Mouse (Mus musculus): Measurements from ENCODE around the gene Slc16a2. TPM values are rescaled to one million over a fixed set of nuclear protein-coding genes. Genes with fewer than 3 reads are reported as not detected.

Slc16a2 gene
- polyA plus RNA-seq (2012; rRNA removed) = 6.8 and 8.3 TPM in 2 replicates

DNA sequence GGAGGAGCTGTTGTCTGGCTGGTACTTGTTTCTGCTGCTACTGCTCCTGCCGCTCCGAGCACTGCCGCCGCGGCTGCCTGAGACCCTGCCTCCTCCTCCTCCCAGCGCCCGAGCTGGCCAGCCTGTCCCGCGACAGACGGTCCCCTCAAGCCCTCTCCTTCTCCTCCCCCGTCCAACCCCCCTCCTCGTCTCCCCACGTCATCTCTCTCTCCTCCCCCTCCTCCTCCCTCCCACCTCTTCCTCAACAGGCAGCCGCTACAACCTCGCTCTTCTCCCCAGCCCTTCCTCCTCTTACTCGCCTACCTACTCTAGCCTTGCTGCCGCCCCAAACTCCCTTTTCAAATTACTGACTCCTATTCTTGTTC, at the start of gene Slc16a2:
TSS of gene Slc16a2 (minus strand) at position 152 of the 365 bp plus-strand sequence.
- H3K27me3 ChIP-seq (ENCODE audit: control insufficient read depth, insufficient read depth, low read length) = peaks cover 5% of the 10 kb centered on the region; the same call in 1 of the 2 replicates
- H3K36me3 ChIP-seq (ENCODE audit: control insufficient read depth, insufficient read depth, low read length) = no peaks in the 10 kb centered on the region
- peak within 1 kb of the TSS; percentile 45 for H3K4me3 ChIP-seq (ENCODE audit: control insufficient read depth, insufficient read depth, low read length)
- H3K4me1 ChIP-seq (replicated peaks; ENCODE audit: control insufficient read depth, insufficient read depth, low read length) = peaks cover 8% of the 10 kb centered on the region
- 3% methylated on average over 12 of the region's 17 CpGs for WGBS
- peak; percentile 36 for DNase-seq
- TF ChIP-seq CTCF (IDR thresholded peaks at IDR 0.05; ENCODE audit: borderline replicate concordance, control insufficient read depth, extremely low read depth, insufficient read depth, low read length, poor library complexity) (no peak), POLR2A (IDR thresholded peaks at IDR 0.05; ENCODE audit: control insufficient read depth, extremely low read depth, insufficient read depth, low read length, poor library complexity) (no peak)
- H3K27ac ChIP-seq (ENCODE audit: control insufficient read depth, insufficient read depth, low read length) = peak within 1 kb of the TSS; percentile 9; the same call in 1 of the 2 replicates

DNA sequence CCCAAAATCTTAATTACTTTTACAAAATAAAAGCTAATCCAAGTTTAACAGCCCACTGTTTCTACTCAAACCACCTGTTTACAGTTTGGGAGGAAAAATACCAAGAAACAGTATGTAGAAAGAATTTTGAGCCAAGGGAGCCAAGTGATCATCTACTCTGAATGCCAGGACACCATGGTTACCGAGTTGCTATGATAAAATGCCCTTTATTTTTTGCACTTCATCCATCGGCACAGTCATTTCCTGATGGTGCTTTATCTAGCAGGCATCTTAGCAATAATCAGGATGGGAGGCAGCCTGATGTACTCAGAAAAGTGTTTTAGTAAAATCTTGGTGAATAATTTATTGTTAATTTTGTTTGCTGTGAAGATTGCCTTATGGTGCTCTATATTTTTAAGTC, 41.7 kb upstream of the Slc16a2 start:
- Histone ChIP-seq H3K36me3 (ENCODE audit: control insufficient read depth, insufficient read depth, low read length) (no peaks in the 10 kb centered on the region), H3K27ac (ENCODE audit: control insufficient read depth, insufficient read depth, low read length) (no peak overlapping the region), H3K4me3 (ENCODE audit: control insufficient read depth, insufficient read depth, low read length) (no peak overlapping the region), H3K4me1 (replicated peaks; ENCODE audit: control insufficient read depth, insufficient read depth, low read length) (no peaks in the 10 kb centered on the region), H3K27me3 (ENCODE audit: control insufficient read depth, insufficient read depth, low read length) (no peaks in the 10 kb centered on the region)
- TF ChIP-seq CTCF (IDR thresholded peaks at IDR 0.05; ENCODE audit: borderline replicate concordance, control insufficient read depth, extremely low read depth, insufficient read depth, low read length, poor library complexity) = no peak
- no peak for TF ChIP-seq POLR2A (IDR thresholded peaks at IDR 0.05; ENCODE audit: control insufficient read depth, extremely low read depth, insufficient read depth, low read length, poor library complexity)
- 69% methylated on average over 2 of the region's 2 CpGs for WGBS
- DNase-seq = no peak

DNA sequence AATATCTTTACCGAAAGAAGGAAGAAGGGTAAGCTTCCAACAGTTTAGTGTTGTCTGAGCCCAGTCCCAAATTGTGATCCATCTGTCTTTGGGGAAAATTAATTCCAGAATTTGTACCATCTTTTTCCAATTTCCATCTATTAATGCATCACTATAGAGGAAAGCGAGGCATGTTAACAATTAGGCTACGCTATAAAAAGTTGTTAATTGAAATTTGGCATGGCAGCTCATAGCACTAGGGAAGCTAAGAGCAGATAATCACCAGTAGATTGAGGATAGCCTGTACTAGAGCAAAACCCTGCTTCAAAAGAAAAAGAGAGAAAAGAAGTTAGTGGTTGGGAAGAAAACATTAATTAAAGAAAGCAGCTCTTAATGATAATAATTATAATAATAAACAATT, 41.1 kb upstream of the Slc16a2 start:
- 100% methylated on average over 3 of the region's 3 CpGs for WGBS
- H3K4me1 ChIP-seq (replicated peaks; ENCODE audit: control insufficient read depth, insufficient read depth, low read length) = no peaks in the 10 kb centered on the region
- no peaks in the 10 kb centered on the region for H3K36me3 ChIP-seq (ENCODE audit: control insufficient read depth, insufficient read depth, low read length)
- no peak overlapping the region for H3K4me3 ChIP-seq (ENCODE audit: control insufficient read depth, insufficient read depth, low read length)
- no peak overlapping the region for H3K27ac ChIP-seq (ENCODE audit: control insufficient read depth, insufficient read depth, low read length)
- DNase-seq = no peak
- no peak for TF ChIP-seq CTCF (IDR thresholded peaks at IDR 0.05; ENCODE audit: borderline replicate concordance, control insufficient read depth, extremely low read depth, insufficient read depth, low read length, poor library complexity)
- TF ChIP-seq POLR2A (IDR thresholded peaks at IDR 0.05; ENCODE audit: control insufficient read depth, extremely low read depth, insufficient read depth, low read length, poor library complexity) = no peak
- no peaks in the 10 kb centered on the region for H3K27me3 ChIP-seq (ENCODE audit: control insufficient read depth, insufficient read depth, low read length)

DNA sequence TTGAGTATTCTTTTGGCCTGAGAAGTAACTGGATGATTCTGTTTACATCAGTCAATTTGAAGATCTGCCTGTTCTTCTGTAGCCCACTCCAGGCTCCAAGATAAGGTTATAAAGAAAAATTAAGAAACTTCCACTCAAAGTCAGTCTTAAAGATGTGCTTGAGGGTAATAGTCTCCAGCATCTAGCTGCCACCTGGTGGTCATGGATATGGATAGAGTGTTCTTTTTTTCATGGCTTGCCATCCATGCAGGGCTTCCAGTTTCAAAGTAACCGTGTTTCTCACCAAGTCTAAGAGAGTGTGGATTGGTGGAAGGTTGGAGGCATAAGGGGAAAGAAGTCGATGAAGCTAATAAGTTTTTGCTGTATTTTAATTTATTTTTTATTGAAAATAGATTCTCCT, 23.5 kb upstream of the Slc16a2 start:
- TF ChIP-seq POLR2A (IDR thresholded peaks at IDR 0.05; ENCODE audit: control insufficient read depth, extremely low read depth, insufficient read depth, low read length, poor library complexity) = no peak
- TF ChIP-seq CTCF (IDR thresholded peaks at IDR 0.05; ENCODE audit: borderline replicate concordance, control insufficient read depth, extremely low read depth, insufficient read depth, low read length, poor library complexity) = no peak
- Histone ChIP-seq H3K4me3 (ENCODE audit: control insufficient read depth, insufficient read depth, low read length) (no peak overlapping the region), H3K27me3 (ENCODE audit: control insufficient read depth, insufficient read depth, low read length) (no peaks in the 10 kb centered on the region), H3K36me3 (ENCODE audit: control insufficient read depth, insufficient read depth, low read length) (no peaks in the 10 kb centered on the region), H3K27ac (ENCODE audit: control insufficient read depth, insufficient read depth, low read length) (no peak overlapping the region), H3K4me1 (replicated peaks; ENCODE audit: control insufficient read depth, insufficient read depth, low read length) (no peaks in the 10 kb centered on the region)
- DNase-seq = peak; percentile 1
- WGBS = 41% methylated on average over 2 of the region's 2 CpGs

DNA sequence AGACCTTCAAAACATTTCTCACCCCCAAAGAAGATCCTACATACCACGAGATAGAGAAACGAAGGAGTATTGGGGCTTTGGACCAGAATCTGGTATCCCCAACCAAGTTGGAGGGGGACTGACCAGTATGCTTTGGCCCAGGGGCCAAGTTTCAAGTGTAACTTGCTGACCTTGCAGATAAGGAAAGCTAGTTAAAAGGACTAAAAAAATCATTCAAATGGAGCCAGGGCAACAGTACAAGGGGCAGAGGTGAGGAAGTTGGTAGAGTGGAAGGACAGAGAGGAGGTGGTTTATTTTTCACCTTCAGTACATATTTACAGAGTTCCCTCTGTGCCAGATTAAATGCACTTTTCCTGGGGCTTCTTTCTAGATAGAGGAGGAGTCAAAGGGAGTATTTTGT, 7.1 kb upstream of the Slc16a2 start:
- H3K4me1 ChIP-seq (replicated peaks; ENCODE audit: control insufficient read depth, insufficient read depth, low read length) = no peaks in the 10 kb centered on the region
- H3K4me3 ChIP-seq (ENCODE audit: control insufficient read depth, insufficient read depth, low read length) = no peak overlapping the region
- TF ChIP-seq CTCF (IDR thresholded peaks at IDR 0.05; ENCODE audit: borderline replicate concordance, control insufficient read depth, extremely low read depth, insufficient read depth, low read length, poor library complexity) = no peak
- no peak for TF ChIP-seq POLR2A (IDR thresholded peaks at IDR 0.05; ENCODE audit: control insufficient read depth, extremely low read depth, insufficient read depth, low read length, poor library complexity)
- no peak overlapping the region for H3K27ac ChIP-seq (ENCODE audit: control insufficient read depth, insufficient read depth, low read length)
- DNase-seq = no peak
- H3K36me3 ChIP-seq (ENCODE audit: control insufficient read depth, insufficient read depth, low read length) = no peaks in the 10 kb centered on the region
- H3K27me3 ChIP-seq (ENCODE audit: control insufficient read depth, insufficient read depth, low read length) = no peaks in the 10 kb centered on the region
- WGBS = 97% methylated on average over 2 of the region's 2 CpGs

DNA sequence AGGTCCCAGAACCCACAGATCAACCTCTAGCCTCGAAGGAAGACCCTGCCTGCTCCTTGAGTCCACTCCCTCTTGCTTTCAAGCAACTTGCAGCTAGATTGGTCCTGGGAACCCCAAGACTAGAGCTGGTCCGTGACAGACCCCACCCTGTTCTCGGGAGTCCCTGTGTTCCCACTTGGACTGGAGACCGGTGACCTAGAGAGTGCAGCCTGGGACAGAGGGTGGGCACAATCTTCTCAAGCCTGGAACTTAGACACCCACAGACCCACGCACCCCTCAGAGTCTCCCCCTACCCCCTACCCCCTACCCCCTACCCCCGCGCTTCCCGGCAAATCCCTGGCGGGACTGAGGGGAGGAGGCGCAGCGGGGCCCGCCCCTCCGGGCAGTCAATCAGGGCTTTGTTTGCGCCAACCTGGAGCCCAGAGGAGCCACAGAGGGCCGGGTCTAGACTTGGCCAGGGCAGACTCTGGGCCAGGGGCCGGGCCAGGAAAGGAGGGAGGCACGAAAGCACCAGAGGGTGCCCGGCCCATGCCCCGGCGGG, 558 bp upstream of the Slc16a2 start:
- Histone ChIP-seq H3K4me1 (replicated peaks; ENCODE audit: control insufficient read depth, insufficient read depth, low read length) (peaks cover 8% of the 10 kb centered on the region), H3K27ac (ENCODE audit: control insufficient read depth, insufficient read depth, low read length) (peak overlapping the region; percentile 9; the same call in 1 of the 2 replicates), H3K27me3 (ENCODE audit: control insufficient read depth, insufficient read depth, low read length) (peaks cover 5% of the 10 kb centered on the region; the same call in 1 of the 2 replicates), H3K4me3 (ENCODE audit: control insufficient read depth, insufficient read depth, low read length) (peak overlapping the region; percentile 11; the same call in 1 of the 2 replicates), H3K36me3 (ENCODE audit: control insufficient read depth, insufficient read depth, low read length) (no peaks in the 10 kb centered on the region)
- 19% methylated on average over 19 of the region's 20 CpGs for WGBS
- peak; percentile 1 for DNase-seq
- no peak for TF ChIP-seq CTCF (IDR thresholded peaks at IDR 0.05; ENCODE audit: borderline replicate concordance, control insufficient read depth, extremely low read depth, insufficient read depth, low read length, poor library complexity)
- TF ChIP-seq POLR2A (IDR thresholded peaks at IDR 0.05; ENCODE audit: control insufficient read depth, extremely low read depth, insufficient read depth, low read length, poor library complexity) = no peak
